ENCODE assay signal across 24 mouse cellular contexts in the genomic region with DNA sequence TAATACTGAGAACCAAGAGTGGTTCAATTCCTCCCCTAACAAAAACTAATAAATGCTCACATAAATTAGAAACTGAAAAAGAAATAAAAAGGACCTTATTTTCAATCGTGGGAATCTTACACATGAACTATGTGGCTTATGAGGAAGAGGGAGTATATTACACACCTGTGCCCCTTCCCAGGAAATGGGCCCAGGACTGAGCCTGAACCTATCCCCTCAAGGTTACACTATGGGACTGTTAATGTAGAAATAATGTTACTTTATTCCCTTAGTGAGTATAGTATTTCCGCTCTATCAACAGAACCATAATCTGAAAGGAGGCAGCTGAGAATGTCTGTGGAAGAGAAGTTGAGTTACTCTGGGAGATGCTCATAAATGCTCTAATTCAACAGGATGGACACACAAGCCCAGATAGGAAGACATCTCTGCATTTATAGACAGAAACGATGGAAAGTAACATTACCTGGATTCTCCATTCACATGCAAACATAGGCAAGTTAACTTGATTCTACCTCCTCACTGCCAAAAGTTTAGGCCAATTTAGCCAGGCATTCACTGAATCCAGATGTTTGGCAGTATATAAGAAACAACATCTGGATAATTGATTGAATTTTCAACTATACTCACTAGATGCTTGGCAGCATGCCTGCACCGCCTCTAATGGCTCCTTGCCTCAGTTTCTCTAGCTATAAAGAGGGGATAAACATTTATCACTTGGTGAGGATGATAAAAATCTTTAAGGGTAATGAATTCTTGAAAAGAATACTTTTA.
DNase-seq lines count a peak whose midpoint lies in the region; ATAC-seq and TF ChIP-seq lines count a peak whose summit lies in the region.
"Had no signal": no experiment of that assay in that cellular context is flagged by ENCODE, and none has a peak within 500 bp of the region (broad histone marks: within the 10 kb centered on the region; RNA-seq: fewer than 3 reads in every experiment).

No protein-coding gene starts in this region.

- H3K9ac ChIP-seq in embryonic facial prominence, embryonic 14.5 days (ENCODE audit: low read depth, low read length) = no peak overlapping the region
- H3K9ac ChIP-seq in limb, embryonic 14.5 days (ENCODE audit: low read depth, low read length, severe bottlenecking) = no peak overlapping the region
- no peak overlapping the region for H3K9ac ChIP-seq in liver, postnatal 0 days (replicated peaks)
- H3K9ac ChIP-seq: embryonic facial prominence, embryonic 12.5 days; embryonic facial prominence, embryonic 15.5 days; forebrain, embryonic 13.5 days; forebrain, embryonic 15.5 days; forebrain, postnatal 0 days had no signal

- no peak for TF ChIP-seq POLR2A in limb, embryonic 14.5 days (IDR thresholded peaks at IDR 0.05; ENCODE audit: borderline replicate concordance, extremely low read depth, insufficient read depth, insufficient read length)

- no peak overlapping the region for H3K27ac ChIP-seq in embryonic facial prominence, embryonic 14.5 days (replicated peaks; ENCODE audit: low read depth, low read length)
- no peak overlapping the region for H3K27ac ChIP-seq in embryonic facial prominence, embryonic 10.5 days (replicated peaks)
- H3K27ac ChIP-seq in limb, embryonic 14.5 days (replicated peaks; ENCODE audit: low read depth, low read length) = no peak overlapping the region; the same call in 1 of the 2 replicates
- H3K27ac ChIP-seq in liver, postnatal 0 days (ENCODE audit: low read depth) = no peak overlapping the region
- H3K27ac ChIP-seq: embryonic facial prominence, embryonic 12.5 days; embryonic facial prominence, embryonic 15.5 days; forebrain, embryonic 13.5 days; forebrain, embryonic 15.5 days had no signal

- H3K4me1 ChIP-seq in embryonic facial prominence, embryonic 14.5 days (ENCODE audit: control insufficient read depth, insufficient read depth, low read length) = no peaks in the 10 kb centered on the region
- H3K4me1 ChIP-seq in embryonic facial prominence, embryonic 10.5 days = no peaks in the 10 kb centered on the region
- no peaks in the 10 kb centered on the region for H3K4me1 ChIP-seq in limb, embryonic 14.5 days (ENCODE audit: control insufficient read depth, insufficient read depth, low read length)
- no peaks in the 10 kb centered on the region for H3K4me1 ChIP-seq in liver, postnatal 0 days (ENCODE audit: insufficient read depth)
- H3K4me1 ChIP-seq: embryonic facial prominence, embryonic 12.5 days; embryonic facial prominence, embryonic 15.5 days; forebrain, embryonic 15.5 days had no signal

- H3K27me3 ChIP-seq in embryonic facial prominence, embryonic 14.5 days (replicated peaks; ENCODE audit: control insufficient read depth, insufficient read depth, low read length) = no peaks in the 10 kb centered on the region
- peaks cover 7% of the 10 kb centered on the region; the same call in 1 of the 2 replicates for H3K27me3 ChIP-seq in embryonic facial prominence, embryonic 10.5 days (replicated peaks; ENCODE audit: low read depth, poor library complexity, severe bottlenecking)
- H3K27me3 ChIP-seq in limb, embryonic 14.5 days (ENCODE audit: control insufficient read depth, insufficient read depth, low read length) = no peaks in the 10 kb centered on the region
- no peaks in the 10 kb centered on the region for H3K27me3 ChIP-seq in liver, postnatal 0 days (ENCODE audit: insufficient read depth, low read length)
- H3K27me3 ChIP-seq: CH12.LX; embryonic facial prominence, embryonic 12.5 days; embryonic facial prominence, embryonic 15.5 days; forebrain, embryonic 13.5 days; forebrain, embryonic 15.5 days had no signal

- no peak for TF ChIP-seq EP300 in liver, postnatal 0 days (IDR thresholded peaks at IDR 0.05; ENCODE audit: low read depth)

- WGBS in embryonic facial prominence, embryonic 14.5 days = 65% methylated on average over 4 of the region's 4 CpGs
- 95% methylated on average over 4 of the region's 4 CpGs for WGBS in embryonic facial prominence, embryonic 10.5 days
- WGBS in limb, embryonic 14.5 days = 59% methylated on average over 4 of the region's 4 CpGs
- WGBS in liver, postnatal 0 days (ENCODE audit: insufficient replicate concordance) = 77% methylated on average over 4 of the region's 4 CpGs

- TF ChIP-seq CTCF in liver, postnatal 0 days (IDR thresholded peaks at IDR 0.05; ENCODE audit: low read depth) = no peak

- no peak overlapping the region for H3K4me3 ChIP-seq in embryonic facial prominence, embryonic 14.5 days (ENCODE audit: low read depth, low read length)
- H3K4me3 ChIP-seq in embryonic facial prominence, embryonic 10.5 days = no peak overlapping the region
- no peak overlapping the region for H3K4me3 ChIP-seq in limb, embryonic 14.5 days (replicated peaks; ENCODE audit: low read length)
- H3K4me3 ChIP-seq in liver, postnatal 0 days (ENCODE audit: low read depth, low read length) = no peak overlapping the region
- H3K4me3 ChIP-seq: embryonic facial prominence, embryonic 12.5 days; embryonic facial prominence, embryonic 15.5 days; forebrain, embryonic 13.5 days; forebrain, embryonic 15.5 days had no signal

- H3K4me2 ChIP-seq in embryonic facial prominence, embryonic 14.5 days (ENCODE audit: low read depth, low read length) = no peak overlapping the region
- H3K4me2 ChIP-seq in limb, embryonic 14.5 days (replicated peaks; ENCODE audit: low read depth, low read length, severe bottlenecking) = no peak overlapping the region
- H3K4me2 ChIP-seq in liver, postnatal 0 days (ENCODE audit: low read depth, low read length) = no peak overlapping the region
- H3K4me2 ChIP-seq: embryonic facial prominence, embryonic 12.5 days; embryonic facial prominence, embryonic 15.5 days; forebrain, embryonic 13.5 days; forebrain, embryonic 15.5 days had no signal

- no peaks in the 10 kb centered on the region for H3K36me3 ChIP-seq in embryonic facial prominence, embryonic 14.5 days (ENCODE audit: control insufficient read depth, insufficient read depth, low read length)
- peaks cover 18% of the 10 kb centered on the region for H3K36me3 ChIP-seq in embryonic facial prominence, embryonic 10.5 days (replicated peaks)
- H3K36me3 ChIP-seq in limb, embryonic 14.5 days (ENCODE audit: control insufficient read depth, insufficient read depth, low read length) = no peaks in the 10 kb centered on the region
- no peaks in the 10 kb centered on the region for H3K36me3 ChIP-seq in liver, postnatal 0 days (replicated peaks; ENCODE audit: insufficient read depth, low read length)
- H3K36me3 ChIP-seq: embryonic facial prominence, embryonic 12.5 days; embryonic facial prominence, embryonic 15.5 days; forebrain, embryonic 15.5 days; G1E had no signal

- ATAC-seq in embryonic facial prominence, embryonic 14.5 days (ENCODE audit: low read depth) = no peak
- peak; percentile 86 for ATAC-seq in limb, embryonic 14.5 days (ENCODE audit: low FRiP score, low read depth)
- no peak for ATAC-seq in liver, postnatal 0 days
- ATAC-seq: CD4-positive, CD25-positive, alpha-beta regulatory T cell, adult 4 months; forebrain, embryonic 13.5 days; forebrain, embryonic 15.5 days; forebrain, postnatal 0 days had no signal

- H3K9me3 ChIP-seq in embryonic facial prominence, embryonic 14.5 days (ENCODE audit: control insufficient read depth, low read length) = no peaks in the 10 kb centered on the region
- no peaks in the 10 kb centered on the region for H3K9me3 ChIP-seq in embryonic facial prominence, embryonic 10.5 days
- H3K9me3 ChIP-seq in limb, embryonic 14.5 days (ENCODE audit: control insufficient read depth, low read length) = no peaks in the 10 kb centered on the region
- H3K9me3 ChIP-seq in liver, postnatal 0 days (ENCODE audit: low read length) = no peaks in the 10 kb centered on the region
- H3K9me3 ChIP-seq: embryonic facial prominence, embryonic 12.5 days; embryonic facial prominence, embryonic 15.5 days; forebrain, embryonic 13.5 days; forebrain, embryonic 15.5 days; G1E had no signal

- DNase-seq in embryonic facial prominence, embryonic 14.5 days (ENCODE audit: low spot score) = peak; percentile 67
- no peak for DNase-seq in embryonic facial prominence, embryonic 10.5 days (ENCODE audit: low spot score)
- peak; percentile 36 for DNase-seq in NIH3T3 (ENCODE audit: low read depth)
- DNase-seq in limb, embryonic 14.5 days (ENCODE audit: low spot score) = peak; percentile 81
- DNase-seq in liver, postnatal 0 days = no peak
- DNase-seq: adrenal gland, adult 2 months; adrenal gland, postnatal 10 days; adrenal gland, postnatal 25 days; B cell, adult 2 months; cerebellum, adult 11 months; cerebellum, adult 18-20 months; cerebellum, adult 8-10 months; cerebellum, adult 9-11 months; cerebellum, postnatal 14 days; cerebellum, postnatal 36 days; embryo, embryonic 11 days; forebrain, postnatal 0 days had no signal

Comparison
In these comparisons a context has a peak if more than half of its experiments do, and no peak if none do; other contexts are left out.
1. DNase-seq: peak in embryonic facial prominence, embryonic 14.5 days (single experiment), NIH3T3 (single experiment) and limb, embryonic 14.5 days (single experiment); none in embryonic facial prominence, embryonic 10.5 days (single experiment) and liver, postnatal 0 days (single experiment).